Mouse (Mus musculus) midbrain, embryonic 11.5 days (tissue): ENCODE measurements around the gene Helz2. TPM values are rescaled to one million over a fixed set of nuclear protein-coding genes. Genes with fewer than 3 reads are reported as not detected.
A peak's percentile ranks its signal among the peaks of the same experiment; 100 is the strongest.
"Not testable (repeated sequence)": the region's sequence is repeated elsewhere in the genome, so short reads cannot be mapped to it uniquely, and the experiment has no call there.

ENCODE experiments used
- ATAC-seq: fragments of 200-750 bp; cut with Nextera tagmentation; 2 replicates; pipeline ENCODE4 v1.8.0; 2017; ENCODE audit warnings: moderate TSS enrichment, moderate library complexity; ENCODE audit not compliant: low FRiP score
- DNase-seq: peaks from one replicate; pipeline ENCODE4 v3.0.0; 2015; ENCODE audit warnings: low spot score; ENCODE audit errors: missing footprints
- H3K27ac ChIP-seq: fragments of 300-500 bp; sonication (generic); 2 replicates; pipeline ENCODE4 v1.5.1; 2014; ENCODE audit warnings: low read depth, low read length
- H3K27me3 ChIP-seq: fragments of 300-500 bp; sonication (generic); 2 replicates; pipeline ENCODE4 v1.6.1; 2014; ENCODE audit warnings: mild to moderate bottlenecking, low read length, moderate library complexity, mixed read lengths; ENCODE audit not compliant: control insufficient read depth, insufficient read depth
- H3K36me3 ChIP-seq: fragments of 300-500 bp; sonication (generic); 2 replicates; pipeline ENCODE4 v1.6.1; 2014; ENCODE audit warnings: mild to moderate bottlenecking, low read length, moderate library complexity, mixed read lengths; ENCODE audit not compliant: control insufficient read depth, insufficient read depth
- H3K4me1 ChIP-seq: fragments of 300-500 bp; sonication (generic); 2 replicates; pipeline ENCODE4 v1.6.1; 2014; ENCODE audit warnings: low read length; ENCODE audit not compliant: control insufficient read depth, insufficient read depth
- H3K4me2 ChIP-seq: fragments of 300-500 bp; sonication (generic); 2 replicates; pipeline ENCODE4 v1.6.1; 2014; ENCODE audit warnings: mild to moderate bottlenecking, moderate library complexity
- H3K4me3 ChIP-seq: fragments of 300-500 bp; sonication (generic); 2 replicates; pipeline ENCODE4 v1.5.1; 2014; ENCODE audit warnings: low read depth, low read length
- H3K9ac ChIP-seq: fragments of 300-500 bp; sonication (generic); 2 replicates; pipeline ENCODE4 v1.6.1; 2014; ENCODE audit warnings: low read length
- H3K9me3 ChIP-seq: fragments of 300-500 bp; sonication (generic); 2 replicates; pipeline ENCODE4 v1.6.1; 2016; ENCODE audit warnings: low read length; ENCODE audit not compliant: control insufficient read depth
- WGBS: fragments of 180-500 bp; shearing (Covaris S2); extraction: QIAGEN DNeasy Blood & Tissue Kit; methylation state at CpG from one replicate; pipeline ENCODE4 v1.1.7; 2014; 5-methylcytosine and 5-hydroxymethylcytosine counted together
- polyA plus RNA-seq: library from polyadenylated mRNA; unstranded; fragments of >200 nt; fragmentation: Nextera tagmentation; extraction: Ambion mirVana; gene quantifications from 2 replicates; pipeline ENCODE4 v1.2.1, GENCODE M21; 2014

Gene Helz2
- 0.44 and 0.56 TPM in 2 replicates for polyA plus RNA-seq

- H3K36me3 ChIP-seq: no peaks in the 10 kb centered on the region
- H3K27me3 ChIP-seq: no peaks in the 10 kb centered on the region
- no peak for DNase-seq
- H3K4me3 ChIP-seq: peak within 1 kb of the TSS; percentile 18; the same call in 1 of the 2 replicates
- ATAC-seq: no peak
- no peaks in the 10 kb centered on the region for H3K9me3 ChIP-seq
- 18% methylated on average over 16 of the region's 16 CpGs for WGBS
- H3K9ac ChIP-seq: 0 out of 2 replicates have a peak within 1 kb of the TSS, but pooled peaks have one; percentile 16
- no peak within 1 kb of the TSS for H3K27ac ChIP-seq
- no peaks in the 10 kb centered on the region for H3K4me1 ChIP-seq
- peak within 1 kb of the TSS; percentile 37 for H3K4me2 ChIP-seq
These were observed at the start of gene Helz2 for GRCm38 (mm10) chr2:181241602-181242313. TSS of gene Helz2 (minus strand) at chr2:181242027.

DNA sequence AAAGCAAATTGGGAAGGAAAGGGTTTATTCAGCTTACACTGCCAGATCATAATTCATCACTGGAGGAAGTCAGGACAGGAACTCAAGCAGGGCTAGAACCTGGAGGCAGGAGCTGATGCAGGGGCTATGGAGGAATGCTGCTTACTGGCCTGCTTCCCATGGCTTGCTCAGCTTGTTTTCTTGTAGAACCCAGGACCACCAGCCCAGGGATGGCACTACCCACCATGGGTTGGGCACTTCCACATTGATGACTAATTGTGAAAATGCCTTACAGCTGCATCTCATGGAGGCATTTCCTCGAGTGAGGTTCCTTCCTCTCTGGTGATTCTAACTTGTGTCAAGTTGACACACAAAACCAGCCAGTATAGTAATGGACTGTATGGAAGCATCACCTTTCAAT lies 49.1 kb upstream of the Helz2 start:
- ATAC-seq: no peak
- Histone ChIP-seq H3K4me3 (no peak overlapping the region), H3K27ac (no peak overlapping the region), H3K4me1 (peaks cover 11% of the 10 kb centered on the region), H3K9ac (no peak overlapping the region), H3K9me3 (no peaks in the 10 kb centered on the region), H3K4me2 (no peak overlapping the region), H3K36me3 (no peaks in the 10 kb centered on the region), H3K27me3 (no peaks in the 10 kb centered on the region)
- DNase-seq: no peak
- 76% methylated on average over 1 of the region's 1 CpGs for WGBS

DNA sequence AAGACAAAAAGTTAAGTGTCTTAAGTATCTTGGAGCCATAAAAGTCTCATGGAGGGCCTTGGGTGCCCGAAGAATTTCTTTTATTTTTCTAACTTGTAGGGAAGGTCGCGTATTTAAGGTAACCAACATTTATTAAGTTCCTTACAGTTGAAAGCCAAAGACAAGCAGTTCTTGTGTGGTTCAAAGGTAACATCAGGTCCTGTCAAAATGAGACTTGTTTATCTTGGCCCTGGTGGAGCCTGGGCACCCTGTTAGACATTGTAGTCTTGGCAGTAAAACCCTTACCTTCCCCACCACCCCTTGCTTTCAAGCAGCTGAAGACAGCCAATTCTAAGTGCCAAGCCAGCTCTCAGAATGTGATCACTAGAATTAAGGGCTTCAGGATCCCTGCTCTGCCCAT lies 46.9 kb upstream of the Helz2 start:
- Histone ChIP-seq H3K27ac (no peak overlapping the region), H3K4me1 (peaks cover 11% of the 10 kb centered on the region), H3K4me2 (peak overlapping the region; percentile 64), H3K4me3 (peak overlapping the region; percentile 64), H3K27me3 (no peaks in the 10 kb centered on the region), H3K9ac (peak overlapping the region; percentile 92), H3K36me3 (no peaks in the 10 kb centered on the region), H3K9me3 (no peaks in the 10 kb centered on the region)
- 81% methylated on average over 3 of the region's 3 CpGs for WGBS
- DNase-seq: no peak
- no peak for ATAC-seq

DNA sequence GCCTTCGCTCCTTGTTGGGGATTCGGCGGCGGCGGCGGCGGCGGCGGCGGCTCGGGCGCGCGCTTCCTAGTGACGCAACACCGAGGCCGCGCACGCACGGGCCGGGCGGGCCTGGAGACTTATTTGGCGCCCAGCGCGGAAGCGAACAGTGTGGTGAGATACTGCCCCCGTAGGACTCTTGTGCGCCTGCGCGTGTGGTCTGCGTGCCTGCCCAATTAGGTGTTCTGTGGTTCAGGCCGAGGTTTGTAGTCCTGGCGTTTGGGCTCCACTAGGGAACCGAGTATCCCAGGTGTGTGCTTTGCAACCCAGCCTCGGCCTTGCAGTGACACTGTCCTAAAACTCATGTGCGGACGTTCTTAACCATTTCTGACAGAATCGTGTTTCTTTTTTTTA lies 46.1 kb upstream of the Helz2 start, which contains the start of gene Gmeb2:
TSS of gene Gmeb2 (minus strand) at position 78 of the 393 bp plus-strand sequence.
- Histone ChIP-seq H3K4me2 (peak within 1 kb of the TSS; percentile 66), H3K4me3 (peak within 1 kb of the TSS; percentile 64), H3K9ac (peak within 1 kb of the TSS; percentile 92), H3K27ac (peak within 1 kb of the TSS; percentile 89), H3K4me1 (peaks cover 11% of the 10 kb centered on the region)
- ATAC-seq (peak; percentile 95), DNase-seq (peak; percentile 98)
- H3K9me3 ChIP-seq, H3K36me3 ChIP-seq, H3K27me3 ChIP-seq: not testable (repeated sequence)
- under 1% methylated on average over 21 of the region's 38 CpGs for WGBS

- H3K4me3 ChIP-seq: peak overlapping the region; percentile 64
- no peaks in the 10 kb centered on the region for H3K36me3 ChIP-seq
- H3K4me1 ChIP-seq: peaks cover 11% of the 10 kb centered on the region
- H3K9me3 ChIP-seq: no peaks in the 10 kb centered on the region
- no peaks in the 10 kb centered on the region for H3K27me3 ChIP-seq
- under 1% methylated on average over 22 of the region's 71 CpGs for WGBS
- H3K9ac ChIP-seq: peak overlapping the region; percentile 92
- ATAC-seq (peak; percentile 86), DNase-seq (peak; percentile 96)
- peak overlapping the region; percentile 89 for H3K27ac ChIP-seq
- H3K4me2 ChIP-seq: peak overlapping the region; percentile 66
These were observed 45.6 kb upstream of the Helz2 start for GRCm38 (mm10) chr2:181287338-181287957.

- H3K4me3 ChIP-seq: peak overlapping the region; percentile 64
- H3K4me1 ChIP-seq: peaks cover 11% of the 10 kb centered on the region
- peak overlapping the region; percentile 92 for H3K9ac ChIP-seq
- DNase-seq (peak; percentile 87), ATAC-seq (no peak)
- H3K36me3 ChIP-seq: no peaks in the 10 kb centered on the region
- peak overlapping the region; percentile 89 for H3K27ac ChIP-seq
- H3K9me3 ChIP-seq: no peaks in the 10 kb centered on the region
- H3K27me3 ChIP-seq: no peaks in the 10 kb centered on the region
- 60% methylated on average over 6 of the region's 6 CpGs for WGBS
- H3K4me2 ChIP-seq: peak overlapping the region; percentile 66
These were observed 45.0 kb upstream of the Helz2 start for GRCm38 (mm10) chr2:181286629-181287337.

GRCm38 (mm10) chr2:181279968-181280367 lies 38.1 kb upstream of the Helz2 start:
- Histone ChIP-seq H3K27ac (no peak overlapping the region), H3K4me3 (no peak overlapping the region), H3K36me3 (peaks cover 5% of the 10 kb centered on the region; the same call in 1 of the 2 replicates), H3K9ac (no peak overlapping the region), H3K27me3 (no peaks in the 10 kb centered on the region), H3K9me3 (no peaks in the 10 kb centered on the region), H3K4me1 (no peaks in the 10 kb centered on the region), H3K4me2 (no peak overlapping the region)
- 92% methylated on average over 1 of the region's 1 CpGs for WGBS
- DNase-seq: no peak
- no peak for ATAC-seq

- 78% methylated on average over 3 of the region's 3 CpGs for WGBS
- DNase-seq (no peak), ATAC-seq (no peak)
- H3K36me3 ChIP-seq: peaks cover 10% of the 10 kb centered on the region; the same call in 1 of the 2 replicates
- no peaks in the 10 kb centered on the region for H3K4me1 ChIP-seq
- no peak overlapping the region for H3K9ac ChIP-seq
- no peak overlapping the region for H3K4me3 ChIP-seq
- no peaks in the 10 kb centered on the region for H3K27me3 ChIP-seq
- no peak overlapping the region for H3K4me2 ChIP-seq
- no peak overlapping the region for H3K27ac ChIP-seq
- no peaks in the 10 kb centered on the region for H3K9me3 ChIP-seq
These were observed 36.0 kb upstream of the Helz2 start for GRCm38 (mm10) chr2:181277866-181278265.

DNA sequence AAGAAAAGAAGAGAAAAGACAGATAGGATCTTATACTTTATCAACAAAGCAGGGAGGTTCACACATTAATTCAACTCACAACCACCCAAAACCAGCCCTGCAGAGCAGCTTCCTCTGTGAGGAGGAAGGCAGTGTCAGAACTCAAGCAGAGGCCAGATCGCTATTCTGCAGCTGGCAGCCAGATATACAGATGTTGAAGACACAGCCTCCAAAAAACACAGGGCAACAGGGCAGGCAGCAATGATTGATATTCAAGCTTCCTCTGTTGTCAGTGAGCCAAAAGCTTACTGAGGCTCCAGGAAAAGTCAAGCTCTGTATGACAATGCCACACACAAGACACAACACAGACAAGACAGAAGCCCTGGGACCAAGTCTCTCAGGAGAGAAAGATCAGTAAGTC lies 34.9 kb upstream of the Helz2 start:
- Histone ChIP-seq H3K9ac (no peak overlapping the region), H3K4me1 (no peaks in the 10 kb centered on the region), H3K36me3 (peaks cover 10% of the 10 kb centered on the region; the same call in 1 of the 2 replicates), H3K4me2 (no peak overlapping the region), H3K27me3 (no peaks in the 10 kb centered on the region), H3K9me3 (no peaks in the 10 kb centered on the region), H3K4me3 (no peak overlapping the region), H3K27ac (no peak overlapping the region)
- ATAC-seq (no peak), DNase-seq (no peak)
- WGBS: 91% methylated on average over 1 of the region's 1 CpGs
